Comparison of ENCODE assay signal across 9 mouse cellular contexts in the genomic region with DNA sequence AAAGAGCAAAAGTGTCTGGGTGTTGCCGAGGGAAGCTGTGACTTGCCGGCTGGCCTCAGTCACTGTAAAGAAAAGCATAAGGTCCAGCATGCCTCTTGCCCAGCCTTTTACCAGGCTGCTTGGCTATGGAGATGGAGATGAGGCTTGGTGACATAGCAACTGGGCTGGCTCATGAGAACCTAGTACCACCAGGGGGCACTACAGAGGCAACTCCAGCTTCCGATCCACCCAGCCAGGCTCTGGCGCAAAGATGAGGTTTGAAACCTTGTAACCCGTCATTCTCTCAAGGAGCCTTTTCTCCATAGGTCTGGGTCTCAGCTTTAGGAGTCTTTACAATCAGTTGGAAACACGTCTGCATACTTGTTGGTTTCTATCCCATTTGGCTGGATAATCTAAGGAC.
DNase-seq lines count a peak whose midpoint lies in the region; ATAC-seq and TF ChIP-seq lines count a peak whose summit lies in the region.
"Had no signal": no experiment of that assay in that cellular context is flagged by ENCODE, and none has a peak within 500 bp of the region (broad histone marks: within the 10 kb centered on the region; RNA-seq: fewer than 3 reads in every experiment).

No protein-coding gene starts in this region.

- no peak overlapping the region for H3K9ac ChIP-seq in kidney, embryonic 16.5 days (replicated peaks; ENCODE audit: low read length)
- H3K9ac ChIP-seq in liver, embryonic 11.5 days (ENCODE audit: low read depth, low read length), result no peak overlapping the region
- no peak overlapping the region for H3K9ac ChIP-seq in neural tube, embryonic 11.5 days (ENCODE audit: low read length)
- H3K9ac ChIP-seq: heart, embryonic 15.5 days had no signal

- no peak overlapping the region for H3K4me2 ChIP-seq in kidney, embryonic 16.5 days (replicated peaks; ENCODE audit: low read depth, low read length)
- H3K4me2 ChIP-seq in liver, embryonic 11.5 days, result no peak overlapping the region
- H3K4me2 ChIP-seq in neural tube, embryonic 11.5 days (ENCODE audit: low read depth), result no peak overlapping the region
- H3K4me2 ChIP-seq: heart, embryonic 15.5 days had no signal

- peak; percentile 90 for DNase-seq in CD4-positive, CD25-positive, alpha-beta regulatory T cell, adult 2 months (ENCODE audit: low read depth, low spot score)
- DNase-seq in adrenal gland, adult 18-20 months (ENCODE audit: low spot score in 2 of 2), result peak; percentile 73 to 80
- peak; percentile 48 for DNase-seq in gastrocnemius, postnatal 25 days
- peak; percentile 68 for DNase-seq in liver, embryonic 11.5 days (ENCODE audit: low spot score)
- peak; percentile 76 for DNase-seq in neural tube, embryonic 11.5 days (ENCODE audit: low spot score)
- DNase-seq in testis, postnatal 10 days (ENCODE audit: low spot score), result peak; percentile 89

- no peak overlapping the region for H3K27ac ChIP-seq in cortical plate, adult 2 months (ENCODE audit: insufficient read depth, low read length)
- H3K27ac ChIP-seq in kidney, embryonic 16.5 days (ENCODE audit: low read length), result no peak overlapping the region
- no peak overlapping the region for H3K27ac ChIP-seq in liver, embryonic 11.5 days (ENCODE audit: low read depth, low read length)
- no peak overlapping the region for H3K27ac ChIP-seq in neural tube, embryonic 11.5 days (ENCODE audit: low read depth, low read length)
- H3K27ac ChIP-seq: heart, embryonic 15.5 days had no signal

- no peaks in the 10 kb centered on the region for H3K36me3 ChIP-seq in kidney, embryonic 16.5 days (ENCODE audit: insufficient read depth, low read length)
- no peaks in the 10 kb centered on the region for H3K36me3 ChIP-seq in liver, embryonic 11.5 days (ENCODE audit: control insufficient read depth, insufficient read depth, low read length)
- no peaks in the 10 kb centered on the region for H3K36me3 ChIP-seq in neural tube, embryonic 11.5 days (ENCODE audit: control insufficient read depth, insufficient read depth, low read length)

- no peak for TF ChIP-seq POLR2A in cortical plate, adult 2 months (IDR thresholded peaks at IDR 0.05; ENCODE audit: extremely low read depth, insufficient read depth, low read length)

- no peaks in the 10 kb centered on the region for H3K27me3 ChIP-seq in kidney, embryonic 16.5 days (ENCODE audit: insufficient read depth, low read length)
- no peaks in the 10 kb centered on the region for H3K27me3 ChIP-seq in liver, embryonic 11.5 days (replicated peaks; ENCODE audit: control insufficient read depth, insufficient read depth, low read length)
- H3K27me3 ChIP-seq in neural tube, embryonic 11.5 days (ENCODE audit: control insufficient read depth, insufficient read depth, low read length), result no peaks in the 10 kb centered on the region
- H3K27me3 ChIP-seq: heart, embryonic 15.5 days had no signal

- H3K9me3 ChIP-seq in kidney, embryonic 16.5 days (ENCODE audit: low read length), result no peaks in the 10 kb centered on the region
- H3K9me3 ChIP-seq in liver, embryonic 11.5 days (ENCODE audit: control insufficient read depth, low read length), result no peaks in the 10 kb centered on the region
- H3K9me3 ChIP-seq in neural tube, embryonic 11.5 days (ENCODE audit: control insufficient read depth, low read length), result no peaks in the 10 kb centered on the region
- H3K9me3 ChIP-seq: heart, embryonic 15.5 days had no signal

- 24% methylated on average over 6 of the region's 6 CpGs for WGBS in kidney, embryonic 16.5 days
- WGBS in liver, embryonic 11.5 days, result 31% methylated on average over 6 of the region's 6 CpGs
- 20% methylated on average over 6 of the region's 6 CpGs for WGBS in neural tube, embryonic 11.5 days

- peak; percentile 39; the same call in 1 of the 2 replicates for ATAC-seq in kidney, embryonic 16.5 days (ENCODE audit: low FRiP score, low TSS enrichment)
- ATAC-seq in liver, embryonic 11.5 days (replicated peaks; ENCODE audit: low FRiP score), result no peak
- no peak for ATAC-seq in neural tube, embryonic 11.5 days (ENCODE audit: insufficient read depth, low FRiP score, low TSS enrichment)

- H3K4me3 ChIP-seq in cortical plate, adult 2 months (ENCODE audit: insufficient read depth, low read length), result no peak overlapping the region
- H3K4me3 ChIP-seq in kidney, embryonic 16.5 days (ENCODE audit: low read length), result no peak overlapping the region
- H3K4me3 ChIP-seq in liver, embryonic 11.5 days (ENCODE audit: low read depth, low read length), result no peak overlapping the region
- no peak overlapping the region for H3K4me3 ChIP-seq in neural tube, embryonic 11.5 days (ENCODE audit: low read depth, low read length)
- H3K4me3 ChIP-seq: heart, embryonic 15.5 days had no signal

- no peaks in the 10 kb centered on the region for H3K4me1 ChIP-seq in cortical plate, adult 2 months (ENCODE audit: control insufficient read depth, insufficient read depth, low read length)
- 0 out of 2 replicates have a peak, but pooled peaks cover 7% of the 10 kb centered on the region for H3K4me1 ChIP-seq in kidney, embryonic 16.5 days (ENCODE audit: insufficient read depth, low read length)
- H3K4me1 ChIP-seq in liver, embryonic 11.5 days (replicated peaks; ENCODE audit: control insufficient read depth, insufficient read depth, low read length), result no peaks in the 10 kb centered on the region
- H3K4me1 ChIP-seq in neural tube, embryonic 11.5 days (ENCODE audit: control insufficient read depth, insufficient read depth, low read length), result no peaks in the 10 kb centered on the region

- peak; percentile 74 for TF ChIP-seq CTCF in cortical plate, adult 2 months (IDR thresholded peaks at IDR 0.05; ENCODE audit: extremely low read depth, insufficient read depth, low read length)
